Mouse (Mus musculus): Measurements from ENCODE around the gene Spata22. TPM values are rescaled to one million over a fixed set of nuclear protein-coding genes. Genes with fewer than 3 reads are reported as not detected.

Spata22 gene
- polyA plus RNA-seq (2015; fragmentation: Nextera tagmentation; extraction: Ambion mirVana) = 0.23 and 0.28 TPM in 2 replicates

DNA sequence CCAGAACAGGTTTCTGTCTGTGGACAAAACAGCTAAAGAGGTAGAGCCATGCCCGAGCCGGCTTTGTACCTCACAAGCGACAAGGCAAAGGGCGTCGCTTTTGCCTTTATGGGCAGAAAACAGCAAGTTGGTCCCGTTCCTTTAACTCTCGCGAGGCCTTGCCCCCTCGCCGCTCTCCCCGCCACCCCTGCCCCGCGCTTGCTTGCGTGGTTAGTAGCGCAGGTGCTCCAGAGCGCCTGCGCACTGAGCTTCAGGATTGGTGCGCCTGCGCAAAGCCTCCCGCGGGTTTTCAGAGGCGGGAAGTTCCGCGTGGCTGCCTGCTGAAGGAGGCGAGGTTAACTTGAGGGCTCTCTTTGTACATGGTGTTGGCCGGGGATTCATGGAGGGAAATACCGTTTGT, at the start of gene Spata22, which contains the start of the genes Aspa and Gm49340:
Gene Spata22, plus strand, starts transcription at position 300 of the 400 bp plus-strand sequence.
Gene Aspa, minus strand, starts transcription at position 155 of the 400 bp plus-strand sequence.
Gene Gm49340, plus strand, starts transcription at position 300 of the 400 bp plus-strand sequence.

DNA sequence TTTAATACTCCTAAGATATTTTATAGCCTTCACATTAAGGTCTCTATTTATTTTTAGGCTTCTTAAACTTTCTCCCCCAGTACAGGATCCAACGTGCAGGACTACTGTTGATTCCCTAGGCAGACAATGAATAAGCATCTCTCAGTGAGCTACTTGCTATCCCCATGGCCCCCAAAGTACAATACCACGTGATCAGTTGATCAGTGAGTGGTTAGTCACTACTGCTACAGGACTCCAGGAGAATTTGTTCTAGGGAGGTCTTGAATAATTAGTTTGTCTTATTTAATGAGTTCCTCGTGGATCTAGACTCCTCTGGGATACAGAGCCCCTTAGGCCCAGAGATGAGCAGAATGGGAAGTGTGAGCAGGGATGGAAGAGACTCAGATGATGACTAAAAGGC, 20.9 kb downstream of the Spata22 start, which contains the start of gene Olfr20:
Gene Olfr20, plus strand, starts transcription at position 301 of the 400 bp plus-strand sequence.

DNA sequence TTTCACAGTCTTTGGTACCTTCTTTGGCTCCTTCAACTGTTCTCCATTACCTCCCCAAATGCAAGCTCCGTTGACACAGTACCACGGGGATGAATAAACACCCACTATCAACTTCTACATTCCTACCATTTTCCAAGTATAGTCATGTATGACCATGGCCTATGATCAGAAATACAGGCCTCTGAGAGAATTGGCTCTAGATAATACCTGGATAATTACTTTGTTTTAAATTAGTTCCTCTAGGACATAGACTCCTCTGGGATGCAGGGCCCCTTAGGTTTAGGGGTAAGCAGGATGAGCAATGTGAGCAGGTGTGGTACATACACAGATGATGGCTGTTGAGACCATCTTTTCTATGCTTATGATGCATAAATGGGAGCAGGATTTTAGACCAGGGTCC, 41.4 kb downstream of the Spata22 start, which contains the start of gene Olfr376:
Gene Olfr376, plus strand, starts transcription at position 301 of the 400 bp plus-strand sequence.

Other genes with a start within 250 kb of the Spata22 start
- 0.32 TPM in 2 replicates for gene Itgae, start 239.2 kb upstream of the Spata22 start, polyA plus RNA-seq (2015; fragmentation: Nextera tagmentation; extraction: Ambion mirVana)
- gene Haspin, start 191.4 kb upstream of the Spata22 start, polyA plus RNA-seq (2015; fragmentation: Nextera tagmentation; extraction: Ambion mirVana) = 1.5 and 1.6 TPM in 2 replicates
- 1.7 and 2.3 TPM in 2 replicates for gene P2rx5, start 169.3 kb upstream of the Spata22 start, polyA plus RNA-seq (2015; fragmentation: Nextera tagmentation; extraction: Ambion mirVana)
- gene Emc6, start 152.7 kb upstream of the Spata22 start, polyA plus RNA-seq (2015; fragmentation: Nextera tagmentation; extraction: Ambion mirVana) = 180 and 197 TPM in 2 replicates
- gene Tax1bp3, start 152.7 kb upstream of the Spata22 start, polyA plus RNA-seq (2015; fragmentation: Nextera tagmentation; extraction: Ambion mirVana) = 91.8 and 99.0 TPM in 2 replicates
- gene Ctns, start 130.7 kb upstream of the Spata22 start, polyA plus RNA-seq (2015; fragmentation: Nextera tagmentation; extraction: Ambion mirVana) = 13.8 and 17.1 TPM in 2 replicates
- 3.6 and 4.3 TPM in 2 replicates for gene Shpk, start 130.3 kb upstream of the Spata22 start, polyA plus RNA-seq (2015; fragmentation: Nextera tagmentation; extraction: Ambion mirVana)
- 0.27 and 0.59 TPM in 2 replicates for gene Trpv1, start 95.4 kb upstream of the Spata22 start, polyA plus RNA-seq (2015; fragmentation: Nextera tagmentation; extraction: Ambion mirVana)
- 0.35 and 0.36 TPM in 2 replicates for gene Trpv3, start 62.4 kb upstream of the Spata22 start, polyA plus RNA-seq (2015; fragmentation: Nextera tagmentation; extraction: Ambion mirVana)
- 10.9 and 13.3 TPM in 2 replicates for gene Aspa, start 145 bp upstream of the Spata22 start, polyA plus RNA-seq (2015; fragmentation: Nextera tagmentation; extraction: Ambion mirVana)
- gene Gm49340, start within 50 bp of the Spata22 start, polyA plus RNA-seq (2015; fragmentation: Nextera tagmentation; extraction: Ambion mirVana) = 0.08 TPM in 1 of 2 replicates, not detected in the other
- gene Olfr20, start 21.0 kb downstream of the Spata22 start, polyA plus RNA-seq (2015; fragmentation: Nextera tagmentation; extraction: Ambion mirVana) = 0.08 TPM in 1 of 2 replicates, not detected in the other
- not detected in 2 replicates for gene Olfr376, start 41.5 kb downstream of the Spata22 start, polyA plus RNA-seq (2015; fragmentation: Nextera tagmentation; extraction: Ambion mirVana)
- gene Olfr1, start 69.9 kb downstream of the Spata22 start, polyA plus RNA-seq (2015; fragmentation: Nextera tagmentation; extraction: Ambion mirVana) = not detected in 2 replicates
- not detected in 2 replicates for gene Olfr378, start 98.7 kb downstream of the Spata22 start, polyA plus RNA-seq (2015; fragmentation: Nextera tagmentation; extraction: Ambion mirVana)
- not detected in 2 replicates for gene Olfr380, start 127.8 kb downstream of the Spata22 start, polyA plus RNA-seq (2015; fragmentation: Nextera tagmentation; extraction: Ambion mirVana)
- not detected in 2 replicates for gene Olfr381, start 161.9 kb downstream of the Spata22 start, polyA plus RNA-seq (2015; fragmentation: Nextera tagmentation; extraction: Ambion mirVana)
- not detected in 2 replicates for gene Olfr382, start 187.5 kb downstream of the Spata22 start, polyA plus RNA-seq (2015; fragmentation: Nextera tagmentation; extraction: Ambion mirVana)